Mouse (Mus musculus) stomach, postnatal 0 days (tissue): ENCODE measurements around the gene Trappc10.

ENCODE experiments used
- CTCF ChIP-seq: IDR thresholded peaks from 2 replicates; pipeline ENCODE4 v1.5.1; 2016; ENCODE audit warnings: antibody characterized with exemption, low read depth, mild to moderate bottlenecking, moderate library complexity
- EP300 ChIP-seq: optimal IDR thresholded peaks from 2 replicates; pipeline ENCODE3; 2016; ENCODE audit warnings: antibody characterized with exemption

DNA sequence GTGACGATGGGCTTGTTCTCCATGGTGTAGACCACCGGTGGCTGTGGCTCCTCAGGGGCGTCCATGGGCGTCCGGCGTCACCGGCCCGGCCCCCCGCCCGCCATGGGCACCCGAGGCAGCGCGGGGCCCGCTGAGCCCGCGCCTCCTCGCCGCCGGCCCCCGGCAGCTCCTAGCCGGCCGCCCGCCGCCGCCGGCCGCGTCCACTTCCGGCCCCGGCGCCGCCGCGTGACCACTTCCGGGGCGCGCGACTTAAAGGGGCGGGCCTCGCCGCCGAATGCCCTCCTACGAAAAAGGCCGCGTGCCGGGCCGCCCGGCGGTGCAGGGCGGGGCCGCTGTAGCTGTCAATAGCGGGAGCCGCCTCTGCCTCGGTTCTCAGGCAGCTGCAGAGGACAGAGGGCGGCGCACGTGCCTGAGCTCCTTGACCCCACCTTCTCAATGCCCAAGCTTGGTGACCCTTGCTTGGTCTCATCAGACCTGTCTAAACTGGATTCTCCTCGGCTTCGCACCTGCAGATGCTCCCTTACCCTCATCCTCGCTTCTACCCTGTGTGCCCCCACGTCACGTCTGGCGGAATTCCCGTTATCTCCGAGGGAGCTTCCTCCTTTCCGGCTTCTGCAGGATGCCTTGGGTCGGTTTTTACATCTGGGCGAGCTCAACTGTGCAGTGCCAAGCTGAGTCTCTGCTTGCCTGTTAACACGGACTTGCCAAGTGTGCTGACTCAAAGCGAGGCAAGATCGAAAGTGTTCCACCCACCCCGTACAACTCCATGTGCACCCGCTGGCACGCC is at the start of gene Trappc10:
- TF ChIP-seq CTCF (peak; percentile 6; the same call in 1 of the 2 replicates), EP300 (no peak)
